Mouse (Mus musculus): ENCODE measurements around the gene Paxbp1.
A peak's percentile ranks its signal among the peaks of the same experiment; 100 is the strongest.
"Not testable (repeated sequence)": the region's sequence is repeated elsewhere in the genome, so short reads cannot be mapped to it uniquely, and the experiment has no call there.

The Paxbp1 gene

DNA sequence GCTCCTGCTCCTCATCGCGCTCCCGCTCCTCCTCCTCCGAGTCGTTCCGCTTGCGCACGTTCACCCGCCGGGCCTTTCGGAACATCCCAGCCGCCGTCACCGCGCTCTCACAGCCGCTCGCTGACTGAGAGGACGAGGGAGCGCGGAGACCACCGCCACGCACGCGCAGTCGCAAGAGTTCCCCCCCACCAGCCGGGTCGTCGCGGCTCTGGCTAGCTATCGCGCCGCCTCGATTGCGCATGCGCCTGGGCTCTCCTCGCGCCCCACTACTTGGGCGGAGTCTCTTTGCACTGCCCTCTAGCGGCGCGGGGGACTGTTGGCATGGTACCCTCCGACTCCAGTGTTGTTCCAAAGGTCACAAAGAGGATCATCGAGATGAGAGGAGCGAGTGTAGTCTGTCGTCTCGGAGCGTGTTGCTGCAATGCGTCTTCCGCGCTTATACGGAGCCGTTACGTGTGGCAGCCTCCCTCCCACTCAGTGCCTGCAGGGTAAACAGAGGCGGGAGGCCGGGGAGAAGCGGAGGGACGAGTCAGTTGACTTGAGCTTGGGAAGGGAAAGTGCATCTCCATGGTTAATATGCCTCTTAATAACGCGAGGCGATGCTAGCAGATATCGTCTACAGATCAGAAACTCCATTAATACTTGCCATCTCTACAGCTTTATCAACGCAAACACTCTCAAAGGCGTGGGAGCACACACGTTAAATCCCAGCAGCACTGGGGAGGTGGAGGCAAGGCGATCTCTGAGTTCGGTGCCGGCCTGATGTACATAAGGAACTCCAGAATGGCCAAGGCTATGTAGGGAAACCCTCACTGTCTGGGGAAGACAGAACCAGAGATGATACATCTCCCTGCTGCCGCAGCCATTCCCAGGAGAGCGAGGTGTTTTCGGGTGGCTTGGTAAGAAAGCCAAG lies at the start of gene Paxbp1:
Paxbp1 (minus strand) TSS at position 274 of the 913 bp plus-strand sequence.
- DNase-seq (ENCODE audit: low spot score): peak; percentile 100

- no peak for DNase-seq (ENCODE audit: low spot score)
Observed at GRCm38 (mm10) chr16:91086642-91087306, 42.4 kb upstream of the Paxbp1 start.

GRCm38 (mm10) chr16:91085239-91085825 lies 41.0 kb upstream of the Paxbp1 start:
- DNase-seq (ENCODE audit: low spot score): no peak

GRCm38 (mm10) chr16:91084307-91085238 lies 40.2 kb upstream of the Paxbp1 start:
- no peak for DNase-seq (ENCODE audit: low spot score)

DNA sequence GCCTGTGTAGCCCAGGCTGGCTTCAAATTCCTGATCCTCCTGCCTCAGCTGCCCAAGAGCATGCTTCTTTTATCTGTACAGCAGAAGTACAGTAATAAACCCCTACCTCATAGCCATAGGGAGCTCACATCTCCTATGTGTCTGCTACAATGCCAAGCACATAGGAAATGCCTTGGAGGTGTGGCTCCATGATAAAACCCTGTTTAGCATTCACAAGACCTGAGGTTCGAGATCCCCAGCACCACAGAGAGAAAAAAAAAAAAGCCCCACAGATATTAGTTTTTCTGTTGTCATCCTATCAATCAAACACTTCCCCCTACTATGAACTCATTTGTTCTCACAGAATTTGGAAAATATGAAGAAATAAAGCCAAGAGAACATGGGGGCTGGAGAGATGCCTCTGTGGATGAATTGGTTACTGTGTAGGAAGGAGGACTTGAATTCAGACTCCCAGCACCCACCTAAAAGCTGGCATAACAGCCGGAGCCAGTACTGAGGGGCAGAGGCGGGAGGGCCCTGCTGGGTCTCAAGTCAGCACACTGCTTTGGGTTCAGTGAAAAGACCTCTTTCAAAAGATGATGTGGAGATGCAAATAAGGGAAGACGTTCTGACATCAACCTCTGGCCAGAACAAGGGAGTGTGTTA lies 38.8 kb upstream of the Paxbp1 start:
- no peak for DNase-seq (ENCODE audit: low spot score)

- DNase-seq (ENCODE audit: low spot score): peak; percentile 94
Observed at GRCm38 (mm10) chr16:91081508-91081907, 37.2 kb upstream of the Paxbp1 start.

- no peak for DNase-seq (ENCODE audit: low spot score)
Observed at GRCm38 (mm10) chr16:91076180-91076579, 31.8 kb upstream of the Paxbp1 start.

DNA sequence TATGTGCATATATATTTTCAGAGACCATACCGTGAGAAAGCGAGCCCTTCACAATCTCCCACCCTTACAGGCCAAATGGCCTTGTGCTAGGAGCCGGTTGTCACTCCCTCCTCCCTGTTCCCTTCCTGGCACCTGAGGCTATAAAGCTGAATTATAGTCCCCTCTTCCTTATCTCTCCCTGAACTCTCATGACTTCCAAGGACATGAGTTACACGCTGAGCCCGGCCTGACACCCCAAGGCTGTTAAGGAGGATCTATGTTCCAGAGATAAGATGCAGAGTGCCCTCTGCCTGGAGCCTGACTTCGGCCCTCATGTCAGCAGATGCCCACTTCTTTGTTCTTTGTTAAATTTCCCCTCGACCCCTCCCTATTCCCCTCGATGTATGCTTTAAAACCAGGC lies 31.1 kb upstream of the Paxbp1 start:
- DNase-seq (ENCODE audit: low spot score): not testable (repeated sequence)

- DNase-seq (ENCODE audit: low spot score): peak; percentile 97
Observed at GRCm38 (mm10) chr16:91073163-91073892, 29.0 kb upstream of the Paxbp1 start.

DNA sequence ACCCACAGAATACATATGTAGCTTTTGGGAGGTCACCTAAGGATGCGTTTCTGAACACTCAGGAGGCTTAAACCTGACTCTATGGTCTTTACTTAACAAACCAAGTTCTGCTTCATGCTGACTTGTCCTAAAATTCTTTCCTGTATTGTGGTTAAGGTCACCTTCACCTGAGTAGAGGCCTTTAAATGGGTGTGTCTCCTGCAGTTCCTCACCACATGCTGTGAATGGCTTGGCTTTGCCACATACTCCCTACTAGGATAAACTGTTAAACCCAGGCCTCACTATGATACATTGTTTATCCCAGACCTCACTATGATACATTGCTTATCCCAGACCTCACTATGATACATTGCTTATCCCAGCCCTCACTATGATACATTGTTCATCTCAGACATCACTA lies 27.9 kb upstream of the Paxbp1 start:
- no peak for DNase-seq (ENCODE audit: low spot score)

- DNase-seq (ENCODE audit: low spot score): peak; percentile 67
Observed at GRCm38 (mm10) chr16:91068969-91069368, 24.6 kb upstream of the Paxbp1 start.

DNA sequence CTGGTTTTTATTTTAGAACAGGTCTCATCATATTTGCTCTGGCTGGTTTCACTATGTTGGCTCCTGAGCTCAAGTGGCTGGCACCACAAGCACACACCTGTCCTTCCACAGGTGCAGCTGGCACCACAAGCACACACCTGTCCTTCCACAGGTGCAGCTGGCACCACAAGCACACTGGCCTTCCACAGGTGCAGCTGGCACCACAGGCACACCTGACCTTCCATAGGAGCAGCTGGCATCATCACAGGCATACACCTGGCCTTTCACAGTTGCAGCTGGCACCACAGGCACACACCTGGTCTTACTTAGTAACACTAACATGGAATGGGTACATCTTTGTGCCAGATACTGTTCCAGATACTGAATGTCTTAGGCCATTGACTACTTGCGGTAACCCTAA lies 22.8 kb upstream of the Paxbp1 start:
- DNase-seq (ENCODE audit: low spot score): no peak

- no peak for DNase-seq (ENCODE audit: low spot score)
Observed at GRCm38 (mm10) chr16:91064583-91065365, 20.4 kb upstream of the Paxbp1 start.

DNA sequence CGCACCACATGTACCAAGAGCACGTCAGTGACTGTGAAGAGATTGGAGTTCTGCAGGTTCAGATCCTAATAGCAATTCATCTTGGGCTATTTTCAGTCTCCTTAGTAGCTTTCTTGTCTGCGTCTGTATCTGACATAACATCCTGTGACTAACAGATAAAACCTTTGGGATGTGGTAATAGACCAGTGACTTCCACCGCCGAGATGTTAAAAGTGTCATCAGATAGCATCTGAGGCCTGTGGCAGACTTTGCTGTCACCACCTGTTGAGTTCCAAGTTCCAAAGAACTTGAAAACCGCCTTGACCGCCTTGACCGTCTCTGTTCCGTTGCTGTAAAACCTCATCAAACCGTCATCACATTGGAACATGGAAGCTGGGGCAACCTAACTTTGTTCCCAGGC lies 19.4 kb upstream of the Paxbp1 start:
- no peak for DNase-seq (ENCODE audit: low spot score)

- no peak for DNase-seq (ENCODE audit: low spot score)
Observed at GRCm38 (mm10) chr16:91061531-91062318, 17.4 kb upstream of the Paxbp1 start.

DNA sequence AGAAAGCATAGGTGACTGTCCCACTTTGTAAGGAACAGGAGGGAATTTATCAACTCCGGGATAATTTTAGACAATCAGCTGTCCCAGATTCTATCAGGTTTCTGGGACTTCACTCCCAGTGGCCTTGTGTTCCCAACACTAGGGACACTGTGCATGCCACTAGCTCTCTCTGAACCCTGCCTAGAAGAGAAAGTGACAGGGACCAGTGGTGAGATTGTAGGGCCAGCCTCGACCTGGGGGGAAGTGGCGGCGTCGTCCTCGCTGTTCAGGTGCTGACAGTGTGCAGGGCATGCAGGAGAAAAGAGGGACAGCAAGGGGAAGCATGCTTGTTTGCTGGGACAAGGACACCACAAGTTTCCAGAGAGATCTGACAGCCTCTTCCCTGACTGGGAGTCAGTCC lies 13.4 kb upstream of the Paxbp1 start:
- DNase-seq (ENCODE audit: low spot score): no peak

DNA sequence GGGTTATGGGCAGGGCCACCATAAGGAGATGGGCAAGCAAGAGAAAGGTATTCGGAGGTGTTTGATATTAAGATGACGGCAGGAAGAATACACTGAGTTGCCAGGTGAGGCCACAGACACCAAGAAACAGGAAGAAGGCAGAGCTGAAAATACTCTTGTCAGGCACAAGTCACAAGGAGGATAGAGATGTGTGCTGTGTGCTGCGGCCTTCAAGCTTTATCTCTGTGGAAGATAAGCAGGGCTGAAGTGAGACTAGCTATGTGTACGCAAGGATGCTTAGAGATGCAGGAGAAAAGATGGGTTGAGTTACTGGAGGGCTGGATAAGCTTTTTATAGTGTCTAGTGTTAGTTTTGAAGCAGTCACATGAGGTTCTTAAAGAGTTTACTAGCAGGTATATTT lies 12.9 kb upstream of the Paxbp1 start:
- DNase-seq (ENCODE audit: low spot score): no peak

DNA sequence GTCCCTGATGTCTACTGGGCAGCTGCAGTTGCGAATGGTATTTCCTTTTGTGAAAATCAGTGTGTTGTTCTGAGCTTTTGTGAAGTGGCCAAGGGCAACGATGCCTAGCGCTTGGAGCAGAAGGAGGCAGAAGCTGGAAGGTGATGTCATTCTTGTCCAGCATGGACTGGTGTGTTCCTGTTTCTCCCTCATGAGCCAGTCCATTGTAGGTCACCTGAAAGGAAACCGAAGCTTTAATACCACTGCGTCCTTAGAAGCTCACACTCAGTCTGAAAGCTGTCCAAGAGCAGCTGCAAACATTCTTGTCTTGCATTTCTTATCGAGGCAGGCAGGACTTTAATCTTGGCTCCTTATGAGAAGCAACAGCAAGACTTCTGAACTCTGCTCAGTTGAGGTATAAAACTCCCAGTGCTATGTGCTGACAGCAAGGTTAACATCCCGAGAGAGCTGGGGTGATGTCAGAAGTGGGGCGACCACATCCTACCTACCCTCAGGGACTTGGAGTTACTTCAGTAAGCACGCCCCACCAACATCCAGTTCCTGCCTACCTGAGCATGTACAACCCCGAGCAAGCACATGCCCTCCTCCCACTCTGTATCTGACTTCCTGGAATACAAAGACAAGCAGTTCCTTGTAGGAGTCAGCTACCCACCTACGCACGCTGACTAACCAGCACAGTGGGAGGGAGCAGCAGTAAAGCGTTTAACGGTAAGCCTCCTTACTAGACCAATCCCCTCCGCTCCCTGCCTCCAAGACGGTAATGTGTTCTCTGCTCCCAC lies 11.9 kb upstream of the Paxbp1 start:
- DNase-seq (ENCODE audit: low spot score): peak; percentile 16

All from retina, embryonic 14.5 days (tissue).